Mouse (Mus musculus) heart, embryonic 15.5 days (tissue): ENCODE results near the gene Gm9602. TPM values are rescaled to one million over a fixed set of nuclear protein-coding genes. Genes with fewer than 3 reads are reported as not detected.
"Not testable (repeated sequence)": the region's sequence is repeated elsewhere in the genome, so short reads cannot be mapped to it uniquely, and the experiment has no call there.

Experiments
- ATAC-seq: fragments of 200-750 bp; cut with Nextera tagmentation; replicated peaks from 2 replicates; pipeline ENCODE4 v1.8.0; 2017; ENCODE audit warnings: low read depth, moderate TSS enrichment; ENCODE audit not compliant: insufficient number of reproducible peaks, insufficient read depth, low FRiP score
- H3K27ac ChIP-seq: fragments of 300-500 bp; sonication (generic); 2 replicates; pipeline ENCODE4 v1.5.1; 2015; ENCODE audit warnings: mild to moderate bottlenecking, inconsistent platforms
- H3K27me3 ChIP-seq: fragments of 300-500 bp; sonication (generic); 2 replicates; pipeline ENCODE4 v1.6.1; 2015; ENCODE audit warnings: inconsistent platforms
- H3K36me3 ChIP-seq: fragments of 300-500 bp; sonication (generic); 2 replicates; pipeline ENCODE4 v1.6.1; 2015; ENCODE audit warnings: mild to moderate bottlenecking, inconsistent platforms
- H3K4me1 ChIP-seq: fragments of 300-500 bp; sonication (generic); replicated peaks from 2 replicates; pipeline ENCODE4 v1.6.1; 2015; ENCODE audit warnings: inconsistent platforms
- H3K4me2 ChIP-seq: fragments of 300-500 bp; sonication (generic); 2 replicates; pipeline ENCODE4 v1.6.1; 2015; ENCODE audit warnings: inconsistent platforms, mild to moderate bottlenecking, moderate library complexity
- H3K4me3 ChIP-seq: fragments of 300-500 bp; sonication (generic); 2 replicates; pipeline ENCODE4 v1.5.1; 2015; ENCODE audit warnings: mild to moderate bottlenecking, inconsistent platforms
- H3K9ac ChIP-seq: fragments of 300-500 bp; sonication (generic); 2 replicates; pipeline ENCODE4 v1.6.1; 2015; ENCODE audit warnings: mild to moderate bottlenecking, inconsistent platforms
- H3K9me3 ChIP-seq: fragments of 300-500 bp; sonication (generic); replicated peaks from 2 replicates; pipeline ENCODE4 v1.6.1; 2016; ENCODE audit warnings: inconsistent platforms
- WGBS: fragments of 180-500 bp; shearing (Covaris S2); methylation state at CpG from one replicate; pipeline ENCODE4 v1.1.7; 2015; ENCODE audit warnings: mixed read lengths; 5-methylcytosine and 5-hydroxymethylcytosine counted together
- polyA plus RNA-seq: library from polyadenylated mRNA; unstranded; fragments of >200 nt; fragmentation: Nextera tagmentation; extraction: Ambion mirVana; gene quantifications from 2 replicates; pipeline ENCODE4 v1.2.1, GENCODE M21; 2015

Gm9602 gene
- polyA plus RNA-seq: 0.08 TPM in 1 of 2 replicates, not detected in the other

DNA sequence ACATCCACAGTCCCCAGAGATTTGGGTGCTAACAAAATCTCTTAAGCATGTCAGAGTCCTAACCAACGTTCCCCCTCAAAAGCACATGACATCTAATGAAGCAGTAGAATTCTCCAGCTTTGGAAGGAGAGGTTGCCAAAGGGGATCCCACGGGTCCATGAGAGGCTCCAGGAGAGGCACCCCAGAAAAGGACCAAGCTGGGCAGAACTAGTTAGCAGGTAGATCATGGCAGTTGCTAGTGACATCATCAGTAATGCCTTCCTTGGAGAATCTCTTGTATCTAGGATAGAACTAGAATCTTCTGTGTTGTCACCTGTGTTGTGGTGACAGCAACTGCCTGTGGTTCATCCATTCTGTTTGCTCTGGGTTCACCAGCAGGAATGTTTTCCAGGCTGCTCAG is at the start of gene Gm9602:
TSS of gene Gm9602 (plus strand) at position 301 of the 400 bp plus-strand sequence.
- not testable (repeated sequence) for H3K27me3 ChIP-seq, H3K4me2 ChIP-seq, H3K4me3 ChIP-seq, ATAC-seq, H3K36me3 ChIP-seq, H3K4me1 ChIP-seq, H3K9me3 ChIP-seq, H3K27ac ChIP-seq, H3K9ac ChIP-seq
- WGBS: 64% methylated on average over 1 of the region's 2 CpGs

DNA sequence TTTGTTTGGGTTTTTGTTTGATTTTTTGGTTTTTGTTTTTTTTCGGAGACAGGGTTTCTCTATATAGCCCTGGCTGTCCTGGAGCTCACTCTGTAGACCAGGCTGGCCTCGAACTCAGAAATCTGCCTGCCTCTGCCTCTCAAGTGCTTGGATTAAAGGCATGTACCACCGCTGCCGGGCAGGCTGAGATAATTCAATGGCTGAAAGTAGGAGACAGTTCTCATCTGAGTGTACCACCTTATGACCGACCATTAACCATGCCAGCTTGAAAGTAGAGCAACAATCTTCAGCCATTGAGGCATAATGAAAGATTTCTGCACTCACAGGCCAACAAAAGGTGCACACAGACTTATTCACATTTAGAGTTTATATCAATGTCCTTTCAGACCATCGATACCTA is 30.3 kb downstream of the Gm9602 start:
- H3K36me3 ChIP-seq, H3K4me2 ChIP-seq, ATAC-seq, H3K27ac ChIP-seq, H3K9me3 ChIP-seq, H3K4me1 ChIP-seq, H3K4me3 ChIP-seq, H3K9ac ChIP-seq, H3K27me3 ChIP-seq: not testable (repeated sequence)
- 79% methylated on average over 6 of the region's 6 CpGs for whole genome bisulfite sequencing

- H3K4me3 ChIP-seq, H3K4me1 ChIP-seq, H3K27me3 ChIP-seq, H3K27ac ChIP-seq, H3K9ac ChIP-seq, H3K9me3 ChIP-seq, H3K36me3 ChIP-seq, H3K4me2 ChIP-seq, ATAC-seq: not testable (repeated sequence)
- 83% methylated on average over 4 of the region's 7 CpGs for WGBS
These were observed 45.8 kb downstream of the Gm9602 start for GRCm38 (mm10) chr14:4821950-4822349.

Other genes with a start within 250 kb of the Gm9602 start
- not detected in 2 replicates for gene Gm3047, start 220.9 kb upstream of the Gm9602 start, polyA plus RNA-seq
- gene Gm8159, start 144.0 kb upstream of the Gm9602 start, polyA plus RNA-seq: not detected in 2 replicates
- 0.20 and 0.28 TPM in 2 replicates for gene Gm3239, start 112.1 kb upstream of the Gm9602 start, polyA plus RNA-seq
- gene Gm7876, start 67.1 kb upstream of the Gm9602 start, polyA plus RNA-seq: not detected in 2 replicates
- 0.36 and 0.40 TPM in 2 replicates for gene Gm3252, start 49.6 kb upstream of the Gm9602 start, polyA plus RNA-seq
- not detected in 2 replicates for gene Gm3269, start 61.8 kb downstream of the Gm9602 start, polyA plus RNA-seq
- gene Gm3264, start 79.2 kb downstream of the Gm9602 start, polyA plus RNA-seq: 1.0 and 1.1 TPM in 2 replicates
- gene Gm3278, start 116.1 kb downstream of the Gm9602 start, polyA plus RNA-seq: not detected in 2 replicates
- gene Gm8297, start 207.6 kb downstream of the Gm9602 start, polyA plus RNA-seq: not detected in 2 replicates
- gene Gm3298, start 239.6 kb downstream of the Gm9602 start, polyA plus RNA-seq: not detected in 2 replicates